Mouse (Mus musculus) erythroblast, embryonic 14.5 days (primary cell): Measurements from ENCODE around the gene Rundc3a.

ENCODE experiments used
- GATA1 ChIP-seq: IDR thresholded peaks from 2 replicates; pipeline ENCODE4 v1.6.1; 2012; ENCODE audit warnings: low read length, inconsistent platforms, mixed read lengths
- TAL1 ChIP-seq: IDR thresholded peaks from 3 replicates; pipeline ENCODE4 v1.6.1; 2012; ENCODE audit warnings: low read length, inconsistent platforms, mixed read lengths

DNA sequence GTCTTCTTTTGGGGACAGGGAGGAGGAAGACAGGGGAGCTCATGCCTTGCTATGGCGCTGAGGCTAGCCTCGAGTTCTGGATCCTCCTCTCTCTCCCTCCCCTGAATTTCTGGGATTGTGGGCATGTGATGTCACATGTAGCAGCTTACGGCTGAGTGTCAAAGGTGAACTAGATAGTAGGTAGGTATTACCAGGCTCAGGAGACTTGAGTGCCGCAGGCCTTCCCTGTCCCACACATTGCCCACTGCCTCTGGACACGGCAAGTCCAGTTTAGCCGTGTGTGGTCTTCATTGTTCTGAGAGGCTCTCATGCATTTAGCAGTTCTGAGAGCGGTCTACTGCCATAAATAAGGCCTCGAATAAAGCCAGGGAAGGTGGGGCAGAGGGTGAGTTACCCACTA is 19.9 kb downstream of the Rundc3a start:
- TF ChIP-seq TAL1 (no peak), GATA1 (no peak)
